Mouse (Mus musculus) stomach, postnatal 0 days (tissue): ENCODE data around the gene Tmem259.

Experiments
- CTCF ChIP-seq: IDR thresholded peaks from 2 replicates; pipeline ENCODE4 v1.5.1; 2016; ENCODE audit warnings: antibody characterized with exemption, low read depth, mild to moderate bottlenecking, moderate library complexity
- EP300 ChIP-seq: optimal IDR thresholded peaks from 2 replicates; pipeline ENCODE3; 2016; ENCODE audit warnings: antibody characterized with exemption

- no peak for TF ChIP-seq CTCF
- TF ChIP-seq EP300, result no peak
Measured at GRCm38 (mm10) chr10:79997034-79997760, 13.1 kb upstream of the Tmem259 start.
